Mouse (Mus musculus) hindbrain, embryonic 16.5 days (tissue): ENCODE data around the gene Ankrd11. TPM values are rescaled to one million over a fixed set of nuclear protein-coding genes. Genes with fewer than 3 reads are reported as not detected.
A peak's percentile ranks its signal among the peaks of the same experiment; 100 is the strongest.
"Not testable (repeated sequence)": the region's sequence is repeated elsewhere in the genome, so short reads cannot be mapped to it uniquely, and the experiment has no call there.

Experiments used
- ATAC-seq: fragments of 200-750 bp; cut with Nextera tagmentation; 2 replicates; pipeline ENCODE4 v1.8.0; 2017; ENCODE audit warnings: moderate TSS enrichment, moderate library complexity
- H3K27ac ChIP-seq: fragments of 300-500 bp; sonication (generic); 2 replicates; pipeline ENCODE4 v1.5.1; 2014; ENCODE audit warnings: low read depth, mild to moderate bottlenecking, control low read depth, low read length, moderate library complexity
- H3K27me3 ChIP-seq: fragments of 300-500 bp; sonication (generic); replicated peaks from 2 replicates; pipeline ENCODE4 v1.6.1; 2014; ENCODE audit warnings: low read length; ENCODE audit not compliant: control insufficient read depth, insufficient read depth
- H3K36me3 ChIP-seq: fragments of 300-500 bp; sonication (generic); 2 replicates; pipeline ENCODE4 v1.6.1; 2014; ENCODE audit warnings: mild to moderate bottlenecking, low read length, moderate library complexity, mixed read lengths; ENCODE audit not compliant: control insufficient read depth, insufficient read depth
- H3K4me1 ChIP-seq: fragments of 300-500 bp; sonication (generic); 2 replicates; pipeline ENCODE4 v1.6.1; 2014; ENCODE audit warnings: low read depth, low read length; ENCODE audit not compliant: control insufficient read depth, insufficient read depth
- H3K4me2 ChIP-seq: fragments of 300-500 bp; sonication (generic); 2 replicates; pipeline ENCODE4 v1.6.1; 2014; ENCODE audit warnings: mild to moderate bottlenecking, low read length, control low read depth, moderate library complexity
- H3K4me3 ChIP-seq: fragments of 300-500 bp; sonication (generic); 2 replicates; pipeline ENCODE4 v1.5.1; 2014; ENCODE audit warnings: mild to moderate bottlenecking, low read length, control low read depth, moderate library complexity
- H3K9ac ChIP-seq: fragments of 300-500 bp; sonication (generic); 2 replicates; pipeline ENCODE4 v1.6.1; 2014; ENCODE audit warnings: low read depth, mild to moderate bottlenecking, control low read depth, low read length, moderate library complexity
- H3K9me3 ChIP-seq: fragments of 300-500 bp; sonication (generic); 2 replicates; pipeline ENCODE4 v1.6.1; 2014; ENCODE audit warnings: mild to moderate bottlenecking, low read length, moderate library complexity; ENCODE audit not compliant: control insufficient read depth
- WGBS: fragments of 180-500 bp; shearing (Covaris S2); extraction: QIAGEN DNeasy Blood & Tissue Kit; methylation state at CpG from one replicate; pipeline ENCODE4 v1.1.7; 2014; 5-methylcytosine and 5-hydroxymethylcytosine counted together
- polyA plus RNA-seq: library from polyadenylated mRNA; unstranded; fragments of >200 nt; fragmentation: Nextera tagmentation; extraction: Ambion mirVana; gene quantifications from 2 replicates; pipeline ENCODE4 v1.2.1, GENCODE M21; 2015

Gene Ankrd11
- polyA plus RNA-seq, 1 experiment from 2014 or later: 22.9 TPM

DNA sequence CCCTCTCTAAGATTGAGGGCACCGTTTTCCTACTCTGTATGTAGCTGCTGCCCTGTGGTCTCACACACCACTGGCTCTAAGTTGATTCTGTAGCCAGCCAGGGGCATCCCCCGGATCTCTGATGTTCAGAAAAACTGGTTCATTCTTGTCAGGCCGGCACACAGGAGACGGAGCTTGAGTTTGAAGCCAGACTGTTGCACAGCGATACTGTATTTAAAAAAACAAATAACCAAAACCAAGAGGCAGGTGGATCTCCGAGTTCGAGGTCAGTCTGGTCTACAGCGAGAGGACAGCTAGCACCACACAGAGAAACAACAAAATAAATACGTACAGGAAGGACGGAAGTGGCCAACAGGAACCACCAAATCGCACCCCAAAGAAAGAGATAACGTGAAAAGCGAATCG, 22.7 kb upstream of the Ankrd11 start:
- under 1% methylated on average over 14 of the region's 14 CpGs for WGBS

DNA sequence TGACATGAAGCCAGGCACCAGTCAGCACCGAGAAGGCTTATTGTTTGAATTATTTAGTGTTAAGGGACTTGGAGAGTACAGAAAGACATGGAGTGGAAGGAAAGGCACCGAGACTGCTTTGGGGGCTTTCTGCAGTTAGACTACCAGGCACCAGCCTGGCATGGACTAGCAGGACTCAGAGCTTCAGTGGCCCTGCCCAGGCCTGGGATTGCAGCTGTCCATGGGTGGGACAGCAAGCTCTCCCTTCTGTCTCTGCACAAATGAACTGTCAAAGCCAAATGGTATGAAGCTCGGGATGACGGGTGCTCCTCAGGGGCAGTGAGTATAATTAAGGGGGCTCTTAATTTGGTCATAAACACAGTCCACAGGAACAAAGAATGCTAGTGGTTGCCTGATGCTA, 22.0 kb upstream of the Ankrd11 start:
- Histone ChIP-seq H3K27ac (peak overlapping the region; percentile 97; the same call in 1 of the 2 replicates), H3K36me3 (no peaks in the 10 kb centered on the region), H3K4me2 (peak overlapping the region; percentile 75), H3K27me3 (no peaks in the 10 kb centered on the region), H3K4me1 (peaks cover 23% of the 10 kb centered on the region), H3K9me3 (no peaks in the 10 kb centered on the region), H3K9ac (peak overlapping the region; percentile 72; the same call in 1 of the 2 replicates), H3K4me3 (peak overlapping the region; percentile 94)
- no peak for ATAC-seq
- 71% methylated on average over 4 of the region's 4 CpGs for WGBS

More for the DNA sequence above, 22.7 kb upstream of the Ankrd11 start:
- H3K4me2 ChIP-seq: peak overlapping the region; percentile 75
- peak overlapping the region; percentile 72 for H3K9ac ChIP-seq
- peak; percentile 53 for ATAC-seq
- no peaks in the 10 kb centered on the region for H3K9me3 ChIP-seq
- no peaks in the 10 kb centered on the region for H3K27me3 ChIP-seq
- H3K36me3 ChIP-seq: no peaks in the 10 kb centered on the region
- peak overlapping the region; percentile 97 for H3K27ac ChIP-seq
- peak overlapping the region; percentile 94 for H3K4me3 ChIP-seq
- H3K4me1 ChIP-seq: peaks cover 23% of the 10 kb centered on the region

DNA sequence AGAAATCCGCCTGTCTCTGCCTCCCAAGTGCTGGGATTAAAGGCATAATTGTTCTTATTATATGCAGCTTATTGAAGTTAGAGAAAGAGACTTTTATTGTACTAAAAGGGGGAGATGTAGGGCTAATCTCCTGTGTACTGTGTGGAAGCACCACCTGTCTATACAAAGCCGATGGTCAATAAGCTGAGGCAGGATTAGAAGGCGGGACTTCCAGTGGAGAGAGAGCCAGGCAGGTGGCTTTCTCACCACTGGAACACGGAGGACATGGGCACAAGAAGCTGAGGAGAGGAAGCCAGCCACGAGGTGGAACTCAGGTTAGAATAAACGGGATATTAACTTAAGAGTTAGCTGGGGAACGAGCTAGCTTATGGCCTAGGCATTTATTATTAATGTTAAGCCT, 20.6 kb upstream of the Ankrd11 start, which contains the start of gene Spg7:
TSS of gene Spg7 (plus strand) at position 222 of the 400 bp plus-strand sequence.
- Histone ChIP-seq H3K4me1 (peaks cover 23% of the 10 kb centered on the region), H3K4me2 (no peak within 1 kb of the TSS), H3K9ac (no peak within 1 kb of the TSS), H3K27me3 (no peaks in the 10 kb centered on the region), H3K27ac (no peak within 1 kb of the TSS), H3K4me3 (no peak within 1 kb of the TSS), H3K9me3 (no peaks in the 10 kb centered on the region), H3K36me3 (no peaks in the 10 kb centered on the region)
- no peak for ATAC-seq
- 76% methylated on average over 7 of the region's 7 CpGs for WGBS

- H3K9me3 ChIP-seq: no peaks in the 10 kb centered on the region
- no peak overlapping the region for H3K4me3 ChIP-seq
- H3K36me3 ChIP-seq: no peaks in the 10 kb centered on the region
- H3K4me2 ChIP-seq: no peak overlapping the region
- H3K27ac ChIP-seq: no peak overlapping the region
- 80% methylated on average over 5 of the region's 5 CpGs for WGBS
- H3K4me1 ChIP-seq: no peaks in the 10 kb centered on the region
- H3K9ac ChIP-seq: no peak overlapping the region
- ATAC-seq: no peak
- no peaks in the 10 kb centered on the region for H3K27me3 ChIP-seq
Observed at GRCm38 (mm10) chr8:123051458-123051857, 9.4 kb upstream of the Ankrd11 start.

DNA sequence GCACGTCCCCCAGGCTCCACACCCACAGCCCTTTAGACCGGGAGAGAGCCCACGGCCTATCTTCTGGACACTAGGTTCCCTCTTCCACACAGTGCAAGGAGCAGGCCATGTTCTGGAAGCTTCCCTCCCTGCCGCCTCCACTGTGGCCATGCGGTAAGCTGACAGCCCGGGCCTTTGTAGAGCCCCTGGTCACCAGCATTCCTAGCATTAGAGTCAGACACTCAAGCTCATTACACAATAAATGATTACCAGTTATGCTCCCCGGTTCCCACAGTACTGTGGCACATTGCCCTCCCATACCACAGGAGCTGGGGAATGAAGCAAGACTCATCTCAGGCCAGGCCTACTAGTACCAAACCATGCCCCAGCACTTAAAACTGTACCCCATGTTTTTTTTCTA, 6.3 kb upstream of the Ankrd11 start:
- H3K27ac ChIP-seq: no peak overlapping the region
- no peak for ATAC-seq
- H3K27me3 ChIP-seq: no peaks in the 10 kb centered on the region
- H3K36me3 ChIP-seq: no peaks in the 10 kb centered on the region
- H3K4me1 ChIP-seq: peaks cover 7% of the 10 kb centered on the region
- H3K4me3 ChIP-seq: no peak overlapping the region
- WGBS: 89% methylated on average over 7 of the region's 7 CpGs
- H3K4me2 ChIP-seq: no peak overlapping the region
- H3K9ac ChIP-seq: no peak overlapping the region
- H3K9me3 ChIP-seq: no peaks in the 10 kb centered on the region

DNA sequence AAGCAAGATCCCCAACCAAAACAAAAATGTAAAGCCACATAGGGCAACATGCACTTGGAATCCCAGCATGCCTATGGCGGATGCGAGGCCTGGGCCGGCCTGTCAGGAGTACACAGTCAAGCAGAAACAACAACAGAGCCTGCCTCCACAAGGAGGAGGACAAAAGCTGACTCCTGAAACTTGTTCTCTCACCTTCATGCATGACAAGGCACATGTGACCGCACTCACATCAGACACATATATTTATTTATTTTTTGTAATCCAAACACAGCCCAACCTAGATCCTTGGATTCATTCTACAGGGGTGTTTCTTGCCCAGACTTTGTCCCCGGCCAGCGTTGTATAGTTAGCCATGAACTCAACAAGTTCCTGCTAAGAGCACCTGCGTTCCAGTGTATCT, 5.8 kb upstream of the Ankrd11 start:
- Histone ChIP-seq H3K9ac (no peak overlapping the region), H3K4me1 (peaks cover 11% of the 10 kb centered on the region), H3K27me3 (no peaks in the 10 kb centered on the region), H3K4me2 (no peak overlapping the region), H3K9me3 (no peaks in the 10 kb centered on the region), H3K27ac (no peak overlapping the region), H3K36me3 (no peaks in the 10 kb centered on the region), H3K4me3 (no peak overlapping the region)
- WGBS: 97% methylated on average over 7 of the region's 7 CpGs
- no peak for ATAC-seq

DNA sequence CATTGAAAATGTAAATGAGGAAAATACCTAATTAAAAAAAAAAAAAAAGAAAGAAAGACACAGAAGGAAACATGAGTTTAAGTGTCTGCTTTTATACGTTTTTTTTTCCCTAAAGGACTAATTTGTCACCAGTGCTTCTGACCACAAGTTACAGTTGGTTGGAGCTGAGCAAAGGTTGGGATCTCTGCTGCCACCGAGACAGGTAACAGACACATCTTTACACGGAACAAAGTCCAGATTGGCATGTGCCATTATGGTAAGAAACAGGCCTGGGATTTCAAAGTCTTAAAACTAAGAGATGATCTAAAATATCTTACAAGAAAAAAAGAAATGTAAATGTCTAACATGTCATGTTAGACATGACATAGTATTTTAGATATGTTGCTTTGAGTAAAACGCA, 4.6 kb upstream of the Ankrd11 start:
- Histone ChIP-seq H3K4me3 (no peak overlapping the region), H3K27me3 (no peaks in the 10 kb centered on the region), H3K4me1 (peaks cover 11% of the 10 kb centered on the region), H3K9ac (no peak overlapping the region), H3K9me3 (no peaks in the 10 kb centered on the region), H3K4me2 (no peak overlapping the region), H3K36me3 (no peaks in the 10 kb centered on the region), H3K27ac (no peak overlapping the region)
- 80% methylated on average over 4 of the region's 4 CpGs for WGBS
- no peak for ATAC-seq

- not testable (repeated sequence) for H3K36me3 ChIP-seq, ATAC-seq, H3K27ac ChIP-seq, H3K4me3 ChIP-seq, H3K4me2 ChIP-seq, H3K27me3 ChIP-seq, H3K9me3 ChIP-seq, H3K9ac ChIP-seq
- H3K4me1 ChIP-seq: peaks cover 20% of the 10 kb centered on the region
- WGBS: 95% methylated on average over 22 of the region's 23 CpGs
Observed at GRCm38 (mm10) chr8:123044743-123045425, 2.8 kb upstream of the Ankrd11 start.

DNA sequence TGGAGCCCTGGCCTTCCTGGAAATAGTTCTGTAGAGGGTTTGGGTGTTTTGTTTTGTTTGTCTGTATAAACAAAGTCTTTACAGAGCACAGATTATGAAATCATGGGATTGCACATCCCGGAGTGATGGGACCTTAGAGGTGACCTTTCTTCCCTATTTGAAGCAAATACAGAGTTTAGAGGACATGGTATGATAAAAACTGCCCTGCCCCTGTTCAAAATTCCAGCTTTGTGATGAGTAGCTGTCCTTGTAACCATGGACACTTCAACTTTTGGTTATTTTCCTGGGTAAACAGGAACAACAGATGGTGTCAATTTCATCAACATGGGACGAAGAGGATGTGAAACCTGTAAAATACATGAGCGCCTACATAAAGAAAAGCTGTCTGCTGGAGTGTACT, 1.9 kb upstream of the Ankrd11 start:
- no peak overlapping the region for H3K9ac ChIP-seq
- H3K9me3 ChIP-seq: no peaks in the 10 kb centered on the region
- H3K36me3 ChIP-seq: no peaks in the 10 kb centered on the region
- H3K27me3 ChIP-seq: no peaks in the 10 kb centered on the region
- H3K4me2 ChIP-seq: no peak overlapping the region
- 86% methylated on average over 3 of the region's 3 CpGs for WGBS
- no peak overlapping the region for H3K27ac ChIP-seq
- no peak overlapping the region for H3K4me3 ChIP-seq
- H3K4me1 ChIP-seq: peaks cover 30% of the 10 kb centered on the region
- no peak for ATAC-seq
